19 mouse cellular contexts compared by ENCODE assay signal in the genomic region with DNA sequence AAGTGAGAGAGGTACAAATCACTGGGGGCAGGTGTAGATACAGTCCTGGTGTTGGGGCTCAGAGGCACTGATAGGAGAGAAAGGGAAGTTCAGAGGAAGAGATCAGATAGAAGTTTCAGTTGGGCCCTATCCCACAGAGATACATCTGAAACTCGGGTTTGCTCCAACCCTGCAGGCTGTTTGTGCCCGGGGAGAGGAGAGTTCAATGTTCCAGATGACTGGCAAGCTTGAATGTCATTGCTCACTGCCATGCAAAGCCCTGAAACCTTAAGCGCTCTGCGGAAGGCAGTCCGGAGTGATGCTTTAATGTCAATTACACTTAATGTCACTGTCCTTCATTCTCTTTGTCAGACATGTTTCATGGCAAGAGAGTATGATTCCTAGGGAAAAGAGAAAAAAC. TPM values are rescaled to one million over a fixed set of nuclear protein-coding genes. Genes with fewer than 3 reads are reported as not detected.
"Had no signal": no experiment of that assay in that cellular context is flagged by ENCODE, and none has a peak within 500 bp of the region (broad histone marks: within the 10 kb centered on the region; RNA-seq: fewer than 3 reads in every experiment).

No protein-coding gene starts in this region.

- H3K4me2 ChIP-seq: liver, embryonic 11.5 days; liver, embryonic 15.5 days; stomach, embryonic 15.5 days had no signal

- DNase-seq: kidney, postnatal 25 days; lung, adult 2 months; lung, postnatal 36 days; midbrain, embryonic 14.5 days; right cerebral cortex, postnatal 14 days; thymus, adult 2 months; thymus, postnatal 25 days had no signal

- H3K4me1 ChIP-seq: liver, embryonic 15.5 days; stomach, embryonic 15.5 days had no signal

- H3K36me3 ChIP-seq: liver, embryonic 15.5 days; midbrain, embryonic 10.5 days; stomach, embryonic 15.5 days had no signal

- H3K9me3 ChIP-seq: limb, embryonic 10.5 days; liver, embryonic 15.5 days; midbrain, embryonic 10.5 days; stomach, embryonic 15.5 days had no signal

- H3K27ac ChIP-seq: left cerebral cortex, adult 2 months; liver, embryonic 15.5 days; midbrain, embryonic 10.5 days; stomach, embryonic 15.5 days had no signal

- H3K9ac ChIP-seq: liver, embryonic 15.5 days; stomach, embryonic 15.5 days had no signal

- H3K27me3 ChIP-seq: liver, embryonic 15.5 days; stomach, embryonic 15.5 days had no signal

- ATAC-seq: intestine, postnatal 0 days; lung, postnatal 0 days had no signal

- H3K4me3 ChIP-seq: left cerebral cortex, adult 2 months; limb, embryonic 10.5 days; liver, embryonic 15.5 days; midbrain, embryonic 10.5 days; stomach, embryonic 15.5 days had no signal

RNA-seq across cellular contexts. Expression of gene Gm21915, which starts 54.6 kb away (rescaled TPM):
- polyA plus RNA-seq: intestine, postnatal 0 days; limb, embryonic 10.5 days; limb, embryonic 14.5 days; liver, embryonic 11.5 days; liver, embryonic 15.5 days; lung, adult 2 months; lung, postnatal 0 days; midbrain, embryonic 10.5 days; midbrain, embryonic 14.5 days; spleen, adult 2 months; stomach, embryonic 15.5 days; testis, adult 2 months; thymus, adult 2 months; urinary bladder, adult 2 months had no signal
